Mouse (Mus musculus): ENCODE data around the gene Hcrtr2. TPM values are rescaled to one million over a fixed set of nuclear protein-coding genes. Genes with fewer than 3 reads are reported as not detected.
A peak's percentile ranks its signal among the peaks of the same experiment; 100 is the strongest.

The Hcrtr2 gene
- polyA plus RNA-seq (2015; fragmentation: Nextera tagmentation; extraction: Ambion mirVana), result 0.05 and 0.07 TPM in 2 replicates

- WGBS (ENCODE audit: insufficient replicate concordance), result 63% methylated on average over 6 of the region's 6 CpGs
- Histone ChIP-seq H3K4me1 (replicated peaks) (no peaks in the 10 kb centered on the region), H3K4me3 (replicated peaks) (peak within 1 kb of the TSS; percentile 14; the same call in 1 of the 2 replicates), H3K36me3 (replicated peaks) (no peaks in the 10 kb centered on the region), H3K9me3 (replicated peaks) (no peaks in the 10 kb centered on the region), H3K27me3 (peaks cover 32% of the 10 kb centered on the region), H3K9ac (no peak within 1 kb of the TSS), H3K27ac (replicated peaks) (no peak within 1 kb of the TSS), H3K4me2 (peak within 1 kb of the TSS; percentile 29)
- no peak for ATAC-seq (ENCODE audit: insufficient read depth)
Observed at GRCm38 (mm10) chr9:76323756-76324155, at the start of gene Hcrtr2. TSS of gene Hcrtr2 (minus strand) at chr9:76323856.

DNA sequence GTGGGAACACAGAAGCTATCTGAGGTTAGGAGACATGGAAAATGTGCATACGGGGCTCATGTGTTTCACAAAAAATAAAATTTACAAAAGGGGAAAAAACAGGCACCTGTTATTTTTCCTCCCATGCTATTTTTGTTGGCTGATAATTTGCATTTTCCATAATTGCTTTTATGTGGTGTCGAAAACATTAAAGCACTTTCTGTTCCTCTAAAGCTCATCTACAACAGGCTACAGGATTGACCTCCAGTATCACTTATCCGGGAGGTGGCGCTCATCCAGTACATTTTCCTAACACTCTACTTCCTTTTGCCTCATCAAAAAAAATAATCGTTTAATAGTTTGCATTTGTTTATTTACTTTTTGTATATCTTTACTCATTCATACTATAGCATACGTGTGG is 41.2 kb upstream of the Hcrtr2 start:
- Histone ChIP-seq H3K4me2 (no peak overlapping the region), H3K27ac (replicated peaks) (no peak overlapping the region), H3K9me3 (replicated peaks) (no peaks in the 10 kb centered on the region), H3K9ac (no peak overlapping the region), H3K36me3 (replicated peaks) (no peaks in the 10 kb centered on the region), H3K4me1 (replicated peaks) (no peaks in the 10 kb centered on the region), H3K4me3 (replicated peaks) (no peak overlapping the region), H3K27me3 (no peaks in the 10 kb centered on the region)
- WGBS (ENCODE audit: insufficient replicate concordance), result 62% methylated on average over 6 of the region's 6 CpGs
- no peak for ATAC-seq (ENCODE audit: insufficient read depth)

DNA sequence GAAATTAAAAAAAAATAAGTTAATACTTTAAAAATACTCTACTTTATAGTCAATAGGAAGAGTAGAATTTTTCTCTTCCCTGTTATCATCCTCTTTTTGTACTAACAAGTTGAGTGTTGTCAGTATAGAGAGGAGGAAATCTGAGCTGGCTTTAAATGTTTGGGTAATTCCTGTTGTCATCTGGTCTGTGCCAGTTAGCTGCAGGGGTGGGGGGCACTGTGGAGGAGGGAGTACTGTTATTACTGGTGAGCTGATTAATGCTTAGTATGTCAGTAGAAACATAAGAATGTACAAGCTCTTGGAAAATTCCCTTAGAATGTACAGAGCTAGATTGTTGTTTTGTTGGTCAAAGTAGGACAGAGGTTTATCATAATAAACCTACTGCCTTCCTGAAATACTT is 36.7 kb upstream of the Hcrtr2 start:
- Histone ChIP-seq H3K9ac (no peak overlapping the region), H3K9me3 (replicated peaks) (no peaks in the 10 kb centered on the region), H3K4me1 (replicated peaks) (no peaks in the 10 kb centered on the region), H3K27ac (replicated peaks) (no peak overlapping the region), H3K36me3 (replicated peaks) (no peaks in the 10 kb centered on the region), H3K4me3 (replicated peaks) (no peak overlapping the region), H3K27me3 (no peaks in the 10 kb centered on the region), H3K4me2 (no peak overlapping the region)
- no peak for ATAC-seq (ENCODE audit: insufficient read depth)

DNA sequence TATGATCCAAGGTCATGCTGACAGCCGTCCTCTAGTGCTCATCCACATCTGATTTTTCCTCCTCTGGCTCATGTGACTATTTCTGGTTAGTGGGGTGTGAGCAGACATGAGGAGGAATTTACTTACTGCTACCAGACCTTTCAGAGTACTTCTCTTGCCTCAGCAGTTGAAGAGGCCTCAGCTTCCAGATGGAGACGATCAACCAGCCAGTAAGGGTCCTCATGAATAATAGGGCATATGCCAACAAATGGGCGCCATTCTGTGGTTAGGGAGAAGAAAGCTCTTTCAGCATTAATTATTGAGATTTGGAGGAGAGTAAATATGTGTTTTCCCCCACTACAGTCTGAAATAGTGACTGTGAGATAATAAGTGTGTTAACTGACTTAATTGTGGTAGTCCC is 28.7 kb upstream of the Hcrtr2 start:
- no peaks in the 10 kb centered on the region for H3K4me1 ChIP-seq (replicated peaks)
- H3K9ac ChIP-seq, result no peak overlapping the region
- no peak overlapping the region for H3K27ac ChIP-seq (replicated peaks)
- no peaks in the 10 kb centered on the region for H3K9me3 ChIP-seq (replicated peaks)
- no peak overlapping the region for H3K4me3 ChIP-seq (replicated peaks)
- no peak for ATAC-seq (ENCODE audit: insufficient read depth)
- no peak overlapping the region for H3K4me2 ChIP-seq
- H3K27me3 ChIP-seq, result no peaks in the 10 kb centered on the region
- H3K36me3 ChIP-seq (replicated peaks), result no peaks in the 10 kb centered on the region
- WGBS (ENCODE audit: insufficient replicate concordance), result 63% methylated on average over 3 of the region's 3 CpGs

DNA sequence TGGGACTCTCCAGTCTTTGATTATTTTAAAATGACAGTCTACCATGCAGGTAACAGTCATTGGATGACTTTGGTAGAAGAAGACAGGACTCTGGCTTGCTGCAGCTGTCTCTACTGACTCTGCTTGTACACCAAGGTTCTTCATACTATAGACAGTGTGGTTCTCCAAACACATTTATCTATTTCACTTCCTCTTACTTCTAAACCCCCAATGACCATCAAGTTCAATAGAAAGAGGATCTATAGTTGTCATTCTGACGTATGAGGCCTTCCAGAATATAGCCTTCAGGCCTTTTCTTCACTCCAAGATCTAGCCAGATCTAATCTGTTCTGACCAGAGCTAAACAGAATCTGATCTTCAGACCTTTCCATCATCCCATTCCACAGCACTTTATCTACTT is 23.6 kb upstream of the Hcrtr2 start:
- WGBS (ENCODE audit: insufficient replicate concordance), result 31% methylated on average over 1 of the region's 1 CpGs
- Histone ChIP-seq H3K4me2 (no peak overlapping the region), H3K4me1 (replicated peaks) (no peaks in the 10 kb centered on the region), H3K9me3 (replicated peaks) (no peaks in the 10 kb centered on the region), H3K36me3 (replicated peaks) (no peaks in the 10 kb centered on the region), H3K9ac (no peak overlapping the region), H3K27me3 (no peaks in the 10 kb centered on the region), H3K27ac (replicated peaks) (no peak overlapping the region), H3K4me3 (replicated peaks) (no peak overlapping the region)
- no peak for ATAC-seq (ENCODE audit: insufficient read depth)

GRCm38 (mm10) chr9:76331081-76331480 is 7.4 kb upstream of the Hcrtr2 start:
- no peak overlapping the region for H3K4me3 ChIP-seq (replicated peaks)
- no peaks in the 10 kb centered on the region for H3K27me3 ChIP-seq
- H3K9me3 ChIP-seq (replicated peaks), result no peaks in the 10 kb centered on the region
- no peaks in the 10 kb centered on the region for H3K36me3 ChIP-seq (replicated peaks)
- H3K9ac ChIP-seq, result no peak overlapping the region
- ATAC-seq (ENCODE audit: insufficient read depth), result no peak
- no peaks in the 10 kb centered on the region for H3K4me1 ChIP-seq (replicated peaks)
- no peak overlapping the region for H3K4me2 ChIP-seq
- 51% methylated on average over 1 of the region's 1 CpGs for WGBS (ENCODE audit: insufficient replicate concordance)
- no peak overlapping the region for H3K27ac ChIP-seq (replicated peaks)

DNA sequence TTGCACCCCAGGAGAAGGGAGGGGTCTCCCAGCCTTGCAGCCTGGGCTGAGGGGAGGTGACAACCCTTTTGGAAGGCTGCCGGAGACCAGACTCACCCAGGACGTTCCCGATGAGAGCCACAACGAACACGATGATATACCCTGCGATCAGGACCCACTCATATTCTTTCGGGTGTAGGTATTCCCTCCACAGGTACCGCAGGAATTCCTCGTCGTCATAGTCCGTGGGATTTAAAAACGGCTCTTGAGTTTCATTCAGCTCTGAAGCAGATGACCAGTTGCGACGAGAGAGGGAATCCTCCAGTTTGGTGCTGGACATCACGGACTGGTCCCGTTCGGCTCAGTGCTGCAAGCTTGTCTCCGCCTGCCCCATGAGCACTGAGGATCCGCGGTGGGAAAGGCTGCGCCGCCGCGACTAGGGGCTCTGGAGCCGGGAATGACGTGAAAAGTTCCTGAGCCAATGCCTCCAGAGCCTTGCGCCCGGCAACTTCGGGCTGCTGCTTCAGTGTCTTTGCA is 412 bp downstream of the Hcrtr2 start:
- H3K9ac ChIP-seq, result no peak overlapping the region
- no peaks in the 10 kb centered on the region for H3K4me1 ChIP-seq (replicated peaks)
- H3K4me3 ChIP-seq (replicated peaks), result peak overlapping the region; percentile 14; the same call in 1 of the 2 replicates
- H3K27me3 ChIP-seq, result peaks cover 32% of the 10 kb centered on the region
- peak overlapping the region; percentile 29 for H3K4me2 ChIP-seq
- no peaks in the 10 kb centered on the region for H3K36me3 ChIP-seq (replicated peaks)
- no peak overlapping the region for H3K27ac ChIP-seq (replicated peaks)
- ATAC-seq (ENCODE audit: insufficient read depth), result no peak
- WGBS (ENCODE audit: insufficient replicate concordance), result 3% methylated on average over 29 of the region's 29 CpGs
- H3K9me3 ChIP-seq (replicated peaks), result no peaks in the 10 kb centered on the region

- ATAC-seq (ENCODE audit: insufficient read depth), result no peak
- H3K4me3 ChIP-seq (replicated peaks), result no peak overlapping the region
- WGBS (ENCODE audit: insufficient replicate concordance), result 6% methylated on average over 24 of the region's 24 CpGs
- peak overlapping the region; percentile 29; the same call in 1 of the 2 replicates for H3K4me2 ChIP-seq
- peaks cover 32% of the 10 kb centered on the region for H3K27me3 ChIP-seq
- H3K9ac ChIP-seq, result no peak overlapping the region
- H3K4me1 ChIP-seq (replicated peaks), result no peaks in the 10 kb centered on the region
- no peaks in the 10 kb centered on the region for H3K9me3 ChIP-seq (replicated peaks)
- H3K27ac ChIP-seq (replicated peaks), result no peak overlapping the region
- no peaks in the 10 kb centered on the region for H3K36me3 ChIP-seq (replicated peaks)
Observed at GRCm38 (mm10) chr9:76322122-76323052, 1.3 kb downstream of the Hcrtr2 start.

DNA sequence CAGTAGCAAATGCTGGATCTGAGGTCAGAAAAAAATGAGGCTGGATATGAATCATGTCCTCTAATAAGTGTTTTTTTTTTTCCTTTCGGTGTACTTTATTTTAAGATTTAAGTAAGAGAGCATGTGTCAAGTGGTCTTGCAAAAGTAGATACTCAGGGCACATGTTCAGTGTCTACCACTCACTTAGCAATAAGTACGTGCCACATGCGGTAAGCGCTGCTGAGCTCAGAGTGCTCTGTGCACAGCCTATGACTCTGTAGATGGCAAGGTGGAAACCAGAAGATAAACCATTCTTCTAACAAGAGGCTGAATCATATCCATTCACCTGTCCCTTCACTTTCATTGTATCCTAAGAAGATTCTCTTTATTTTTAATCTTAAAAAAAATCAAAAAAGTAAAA is 2.1 kb downstream of the Hcrtr2 start:
- Histone ChIP-seq H3K9me3 (replicated peaks) (no peaks in the 10 kb centered on the region), H3K27me3 (peaks cover 32% of the 10 kb centered on the region), H3K27ac (replicated peaks) (no peak overlapping the region), H3K4me2 (no peak overlapping the region), H3K9ac (no peak overlapping the region), H3K36me3 (replicated peaks) (no peaks in the 10 kb centered on the region), H3K4me3 (replicated peaks) (no peak overlapping the region), H3K4me1 (replicated peaks) (no peaks in the 10 kb centered on the region)
- WGBS (ENCODE audit: insufficient replicate concordance), result 73% methylated on average over 4 of the region's 4 CpGs
- ATAC-seq (ENCODE audit: insufficient read depth), result no peak

DNA sequence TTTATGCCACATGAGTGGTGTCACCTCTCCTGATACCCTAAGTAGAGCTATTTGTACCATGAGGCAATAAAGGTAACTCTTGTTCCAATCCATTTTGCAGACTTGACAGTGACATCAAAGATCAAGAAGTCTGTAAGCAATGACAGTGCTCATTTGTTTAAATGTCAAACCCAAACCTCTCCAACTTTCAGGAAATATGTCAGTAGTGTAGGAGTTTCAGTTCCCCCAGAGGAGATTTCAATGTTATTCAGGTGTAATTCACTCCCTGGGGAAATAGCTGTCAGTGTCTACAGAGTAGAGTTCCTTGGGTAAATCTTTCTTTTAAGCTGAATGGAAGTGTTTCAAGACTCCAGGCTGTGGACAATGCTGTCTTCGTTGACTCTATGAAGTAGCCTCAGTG is 2.9 kb downstream of the Hcrtr2 start:
- whole genome bisulfite sequencing (ENCODE audit: insufficient replicate concordance), result 48% methylated on average over 1 of the region's 1 CpGs
- Histone ChIP-seq H3K4me1 (replicated peaks) (no peaks in the 10 kb centered on the region), H3K27ac (replicated peaks) (no peak overlapping the region), H3K9me3 (replicated peaks) (no peaks in the 10 kb centered on the region), H3K4me3 (replicated peaks) (no peak overlapping the region), H3K4me2 (no peak overlapping the region), H3K36me3 (replicated peaks) (no peaks in the 10 kb centered on the region), H3K9ac (no peak overlapping the region), H3K27me3 (peaks cover 32% of the 10 kb centered on the region)
- ATAC-seq (ENCODE audit: insufficient read depth), result no peak

GRCm38 (mm10) chr9:76318302-76318701 is 5.4 kb downstream of the Hcrtr2 start:
- Histone ChIP-seq H3K9ac (no peak overlapping the region), H3K27ac (replicated peaks) (no peak overlapping the region), H3K4me3 (replicated peaks) (no peak overlapping the region), H3K27me3 (peaks cover 18% of the 10 kb centered on the region), H3K36me3 (replicated peaks) (no peaks in the 10 kb centered on the region), H3K4me1 (replicated peaks) (no peaks in the 10 kb centered on the region), H3K4me2 (no peak overlapping the region), H3K9me3 (replicated peaks) (no peaks in the 10 kb centered on the region)
- no peak for ATAC-seq (ENCODE audit: insufficient read depth)
- 59% methylated on average over 4 of the region's 4 CpGs for WGBS (ENCODE audit: insufficient replicate concordance)

All from liver, embryonic 15.5 days (tissue).